Mouse (Mus musculus) hindbrain, postnatal 0 days (tissue): ENCODE measurements around the gene Hmga2. TPM values are rescaled to one million over a fixed set of nuclear protein-coding genes. Genes with fewer than 3 reads are reported as not detected.
"Not testable (repeated sequence)": the region's sequence is repeated elsewhere in the genome, so short reads cannot be mapped to it uniquely, and the experiment has no call there.

Experiments used
- ATAC-seq: fragments of 200-750 bp; cut with Nextera tagmentation; 2 replicates; pipeline ENCODE4 v1.8.0; 2017; ENCODE audit warnings: mild to moderate bottlenecking, moderate TSS enrichment, moderate library complexity
- DNase-seq: peaks from one replicate; pipeline ENCODE4 v3.0.0-alpha.2; 2015; ENCODE audit warnings: low spot score
- H3K27ac ChIP-seq: fragments of 300-500 bp; sonication (generic); 2 replicates; pipeline ENCODE4 v1.5.1; 2014; ENCODE audit warnings: mild to moderate bottlenecking
- H3K27me3 ChIP-seq: fragments of 300-500 bp; sonication (generic); 2 replicates; pipeline ENCODE4 v1.6.1; 2014; ENCODE audit warnings: low read length, mixed read lengths; ENCODE audit not compliant: insufficient read depth
- H3K36me3 ChIP-seq: fragments of 300-500 bp; sonication (generic); 2 replicates; pipeline ENCODE4 v1.6.1; 2014; ENCODE audit warnings: low read length, mixed read lengths; ENCODE audit not compliant: insufficient read depth
- H3K4me1 ChIP-seq: fragments of 300-500 bp; sonication (generic); 2 replicates; pipeline ENCODE4 v1.6.1; 2014; ENCODE audit warnings: antibody characterized with exemption, low read length, mixed read lengths; ENCODE audit not compliant: insufficient read depth
- H3K4me2 ChIP-seq: fragments of 300-500 bp; sonication (generic); 2 replicates; pipeline ENCODE4 v1.6.1; 2014; ENCODE audit warnings: low read depth, mild to moderate bottlenecking, low read length, moderate library complexity, mixed read lengths
- H3K4me3 ChIP-seq: fragments of 300-500 bp; sonication (generic); 2 replicates; pipeline ENCODE4 v1.5.1; 2014; ENCODE audit warnings: low read length
- H3K9ac ChIP-seq: fragments of 300-500 bp; sonication (generic); replicated peaks from 2 replicates; pipeline ENCODE4 v1.6.1; 2014; ENCODE audit warnings: mild to moderate bottlenecking, low read length, moderate library complexity, mixed read lengths
- H3K9me3 ChIP-seq: fragments of 300-500 bp; sonication (generic); 2 replicates; pipeline ENCODE4 v1.6.1; 2016; ENCODE audit warnings: low read length, mixed read lengths
- CTCF ChIP-seq: IDR thresholded peaks from 2 replicates; pipeline ENCODE4 v1.5.1; 2016; ENCODE audit warnings: antibody characterized with exemption, control low read depth, low read depth
- WGBS: fragments of 180-500 bp; shearing (Covaris S2); extraction: QIAGEN DNeasy Blood & Tissue Kit; methylation state at CpG from one replicate; pipeline ENCODE4 v1.1.7; 2014; 5-methylcytosine and 5-hydroxymethylcytosine counted together
- polyA plus RNA-seq: library from polyadenylated mRNA; unstranded; fragments of >200 nt; fragmentation: Nextera tagmentation; extraction: Ambion mirVana; gene quantifications from 2 replicates; pipeline ENCODE4 v1.2.1, GENCODE M21; 2015
- total RNA-seq: library from RNA; depleted of rRNA; stranded (reverse); fragments of >200 nt; gene quantifications from 2 replicates; pipeline ENCODE4 v1.2.3, GENCODE M21; 2014

Gene Hmga2
- total and polyA plus RNA-seq, 2 experiments from 2014 or later = 0.98 to 1.2 TPM

DNA sequence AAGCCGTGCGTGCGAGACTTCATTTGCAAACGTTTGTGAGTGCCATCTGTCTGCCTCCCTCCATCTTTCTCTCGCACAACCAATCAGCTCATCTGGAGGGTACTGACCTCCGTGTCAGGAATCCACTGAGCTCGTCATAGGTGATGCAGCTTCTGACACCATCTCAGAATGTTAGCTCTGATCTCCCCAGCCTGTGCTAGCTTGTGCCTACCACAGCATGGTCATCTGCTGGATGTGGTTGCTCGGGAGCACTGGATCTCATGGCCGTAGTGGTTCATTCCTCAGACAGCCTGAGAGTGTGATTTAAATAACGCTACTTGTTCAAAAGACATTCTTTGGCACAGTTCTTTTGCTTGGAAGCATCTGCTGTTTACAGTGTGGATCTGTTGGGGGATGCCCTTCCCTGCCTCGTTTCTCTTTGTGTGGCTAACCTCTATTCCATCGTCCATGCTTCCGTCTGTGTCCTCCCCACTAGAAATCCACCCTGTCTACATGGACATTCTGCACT lies 121.7 kb downstream of the Hmga2 start:
- no peaks in the 10 kb centered on the region for H3K9me3 ChIP-seq
- H3K36me3 ChIP-seq = no peaks in the 10 kb centered on the region
- no peak overlapping the region for H3K4me2 ChIP-seq
- TF ChIP-seq CTCF = no peak
- DNase-seq = no peak
- no peak for ATAC-seq
- no peaks in the 10 kb centered on the region for H3K4me1 ChIP-seq
- H3K9ac ChIP-seq = no peak overlapping the region
- H3K27ac ChIP-seq = no peak overlapping the region
- WGBS = 43% methylated on average over 13 of the region's 13 CpGs
- H3K4me3 ChIP-seq = no peak overlapping the region
- no peaks in the 10 kb centered on the region for H3K27me3 ChIP-seq

DNA sequence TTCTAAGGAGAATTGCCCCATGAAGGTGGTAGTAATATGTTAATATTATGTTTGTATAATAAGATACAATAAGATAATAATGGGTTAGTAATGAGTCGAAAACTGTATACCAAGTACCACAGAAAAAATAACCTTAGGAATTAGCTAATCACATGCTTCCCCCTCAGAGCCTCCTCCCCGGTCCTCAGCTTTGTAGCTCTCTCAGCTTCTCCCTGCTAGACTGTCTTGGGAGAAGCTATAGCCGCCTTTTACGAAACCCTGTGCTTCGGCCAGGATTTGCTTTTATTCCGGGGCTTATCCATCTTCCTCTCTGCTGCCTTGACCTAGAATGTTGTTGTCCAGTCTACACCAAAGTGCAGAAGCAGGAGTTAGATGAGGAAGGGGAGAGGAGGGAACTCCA lies 130.9 kb downstream of the Hmga2 start:
- ATAC-seq (no peak), DNase-seq (no peak)
- no peak for TF ChIP-seq CTCF
- Histone ChIP-seq H3K9ac (no peak overlapping the region), H3K36me3 (no peaks in the 10 kb centered on the region), H3K4me1 (no peaks in the 10 kb centered on the region), H3K27me3 (no peaks in the 10 kb centered on the region), H3K4me3 (no peak overlapping the region), H3K9me3 (no peaks in the 10 kb centered on the region), H3K27ac (no peak overlapping the region), H3K4me2 (no peak overlapping the region)
- 74% methylated on average over 6 of the region's 6 CpGs for WGBS

DNA sequence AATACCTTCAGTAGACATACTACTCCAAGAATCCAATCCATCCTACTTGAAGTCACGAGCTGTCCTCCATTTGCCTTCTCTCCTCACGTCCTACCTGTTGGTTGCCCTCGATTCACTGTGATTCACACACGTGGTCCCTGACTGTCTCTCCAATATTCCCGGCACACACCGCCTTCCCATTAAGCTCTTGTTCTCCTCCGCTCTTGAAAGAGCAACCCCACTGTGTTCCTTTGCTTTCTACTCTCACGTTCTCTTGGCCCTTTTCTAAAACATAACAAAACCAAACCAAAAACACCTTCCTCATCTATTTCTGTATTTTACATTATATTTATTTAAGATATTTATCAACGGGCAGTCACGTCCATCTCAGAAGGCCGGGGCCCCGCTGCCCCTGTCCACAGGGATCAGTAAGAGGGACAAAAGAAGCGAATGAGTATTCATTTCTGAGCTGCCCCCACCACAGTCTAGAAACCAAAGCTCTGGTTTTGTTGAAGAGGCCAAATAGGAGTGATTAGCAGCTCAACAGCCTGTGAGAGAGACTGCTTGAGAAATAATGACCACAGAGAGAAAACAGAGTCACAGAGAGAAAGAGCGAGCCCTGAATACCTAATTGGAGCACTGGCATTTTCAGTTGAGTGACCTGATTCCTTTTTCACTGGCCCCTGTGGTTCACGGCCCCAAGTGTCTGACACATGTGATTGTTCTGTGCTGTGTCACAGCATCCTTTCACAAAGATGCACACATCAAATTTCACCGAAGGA lies 131.5 kb downstream of the Hmga2 start:
- 46% methylated on average over 16 of the region's 16 CpGs for WGBS
- no peak for TF ChIP-seq CTCF
- Histone ChIP-seq H3K27me3 (no peaks in the 10 kb centered on the region), H3K4me3 (no peak overlapping the region), H3K9me3 (no peaks in the 10 kb centered on the region), H3K9ac (no peak overlapping the region), H3K27ac (no peak overlapping the region), H3K36me3 (no peaks in the 10 kb centered on the region), H3K4me1 (no peaks in the 10 kb centered on the region), H3K4me2 (no peak overlapping the region)
- ATAC-seq (no peak), DNase-seq (no peak)

DNA sequence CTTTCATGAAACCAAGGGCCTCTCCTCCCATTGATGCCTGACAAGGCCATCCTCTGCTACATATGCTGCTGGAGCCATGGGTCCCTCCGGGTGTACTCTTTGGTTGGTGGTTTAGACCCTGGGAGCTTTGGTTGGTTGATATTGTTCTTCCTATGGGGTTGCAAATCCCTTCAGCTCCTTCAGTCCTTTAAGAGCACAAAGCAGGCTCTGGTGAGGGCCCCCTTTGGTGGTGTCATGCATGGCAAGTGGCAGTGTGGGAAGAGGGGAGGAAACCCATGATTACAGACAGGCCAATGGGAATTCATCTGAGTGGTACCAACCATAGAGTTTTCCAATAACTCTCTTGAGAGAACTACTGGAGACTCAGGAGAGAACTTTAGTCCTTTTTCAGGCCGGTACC lies 136.4 kb downstream of the Hmga2 start:
- not testable (repeated sequence) for DNase-seq, H3K9me3 ChIP-seq, H3K4me3 ChIP-seq, H3K27me3 ChIP-seq, ATAC-seq, H3K4me2 ChIP-seq, H3K27ac ChIP-seq, H3K36me3 ChIP-seq, H3K9ac ChIP-seq, H3K4me1 ChIP-seq
- 76% methylated on average over 2 of the region's 2 CpGs for WGBS

DNA sequence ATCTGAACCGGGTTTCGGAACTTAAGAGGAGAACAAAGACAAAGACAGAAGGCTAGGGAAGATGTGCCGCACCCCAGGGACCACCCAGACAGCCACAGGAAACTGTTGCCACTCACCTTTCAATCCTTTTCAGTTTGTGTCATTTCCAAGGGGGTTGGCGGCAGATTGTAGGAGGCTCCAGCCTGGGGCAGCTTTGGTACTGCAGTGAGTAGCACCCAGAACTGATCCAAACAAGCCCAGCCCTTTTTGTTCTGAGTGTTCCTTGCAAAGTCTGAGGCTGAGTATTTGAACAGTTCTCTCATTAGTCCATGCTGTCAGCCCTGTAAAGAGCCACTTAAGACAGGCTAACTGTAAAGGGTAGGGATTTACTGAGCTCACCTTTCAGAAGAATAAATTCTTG lies 136.9 kb downstream of the Hmga2 start:
- Histone ChIP-seq H3K4me2 (no peak overlapping the region), H3K27ac (no peak overlapping the region), H3K36me3 (no peaks in the 10 kb centered on the region), H3K27me3 (no peaks in the 10 kb centered on the region), H3K9me3 (no peaks in the 10 kb centered on the region), H3K4me3 (no peak overlapping the region), H3K9ac (no peak overlapping the region), H3K4me1 (no peaks in the 10 kb centered on the region)
- no peak for TF ChIP-seq CTCF
- WGBS = 50% methylated on average over 4 of the region's 4 CpGs
- no peak for ATAC-seq
- no peak for DNase-seq

DNA sequence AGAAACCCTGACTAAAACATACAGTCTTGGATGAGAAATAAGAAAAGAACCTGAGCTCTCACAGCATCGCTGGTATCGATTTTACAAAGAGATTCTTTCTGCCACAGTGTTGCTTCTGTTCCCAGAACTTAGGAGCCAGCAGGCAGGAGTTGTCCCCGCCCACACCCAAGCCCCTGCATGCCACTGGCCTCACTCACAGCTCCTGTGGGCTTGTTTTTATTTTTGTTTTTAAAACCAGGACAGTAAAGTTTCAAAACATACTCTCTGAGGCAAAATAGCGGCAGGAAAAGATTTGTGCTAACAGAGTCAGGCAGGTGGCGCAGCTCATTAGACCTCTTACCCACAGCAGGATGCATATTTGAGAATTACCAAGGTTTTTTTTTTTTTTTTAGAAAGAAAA lies 137.4 kb downstream of the Hmga2 start:
- H3K9me3 ChIP-seq = no peaks in the 10 kb centered on the region
- DNase-seq = no peak
- ATAC-seq = no peak
- no peak overlapping the region for H3K4me2 ChIP-seq
- no peaks in the 10 kb centered on the region for H3K27me3 ChIP-seq
- no peak for TF ChIP-seq CTCF
- no peak overlapping the region for H3K27ac ChIP-seq
- no peak overlapping the region for H3K9ac ChIP-seq
- H3K4me3 ChIP-seq = no peak overlapping the region
- no peaks in the 10 kb centered on the region for H3K4me1 ChIP-seq
- WGBS = 52% methylated on average over 5 of the region's 5 CpGs
- no peaks in the 10 kb centered on the region for H3K36me3 ChIP-seq

DNA sequence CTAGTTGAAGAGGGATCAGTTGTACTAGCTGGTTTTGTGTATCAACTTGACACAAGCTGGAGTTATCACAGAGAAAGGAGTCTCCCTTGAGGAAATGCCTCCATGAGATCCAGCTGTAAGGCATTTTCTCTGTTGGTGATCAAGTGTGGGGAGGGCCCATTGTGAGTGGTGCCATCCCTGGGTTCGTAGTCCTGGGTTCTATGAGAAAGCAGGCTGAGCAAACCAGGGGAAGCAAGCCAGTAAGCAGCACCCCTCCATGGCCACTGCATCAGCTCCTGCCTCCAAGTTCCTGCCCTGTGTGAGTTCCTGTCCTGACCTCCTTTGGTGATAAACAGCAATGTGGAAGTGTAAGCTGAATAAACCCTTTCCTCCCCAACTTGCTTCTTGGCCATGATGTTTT lies 137.8 kb downstream of the Hmga2 start:
- H3K4me2 ChIP-seq, H3K9ac ChIP-seq: not testable (repeated sequence)

More for the DNA sequence above, 137.8 kb downstream of the Hmga2 start:
- WGBS = 83% methylated on average over 1 of the region's 1 CpGs
- not testable (repeated sequence) for H3K27ac ChIP-seq, H3K4me1 ChIP-seq, H3K4me3 ChIP-seq, H3K27me3 ChIP-seq, H3K36me3 ChIP-seq, H3K9me3 ChIP-seq, ATAC-seq, DNase-seq
